Mouse (Mus musculus) megakaryocyte-erythroid progenitor cell, adult 5 weeks (primary cell): ENCODE results near the gene Zswim3. TPM values are rescaled to one million over a fixed set of nuclear protein-coding genes. Genes with fewer than 3 reads are reported as not detected.

Source experiments
- polyA plus RNA-seq: library from polyadenylated mRNA; stranded (reverse); fragments of >175 nt; gene quantifications from 2 replicates; pipeline ENCODE4 v1.2.3, GENCODE M21; 2012

Zswim3 gene
- polyA plus RNA-seq: 0.36 and 0.44 TPM in 2 replicates

GRCm38 (mm10) chr2:164804533-164805331 is at the start of gene Zswim3, which contains the start of gene Acot8:
Gene Zswim3 (plus strand): TSS chr2:164805098.
Gene Acot8 (minus strand): TSS chr2:164804882.

GRCm38 (mm10) chr2:164769258-164770037 is 35.5 kb upstream of the Zswim3 start, which contains the start of gene Ube2c:
Gene Ube2c (plus strand): TSS chr2:164769898.

GRCm38 (mm10) chr2:164779481-164780086 is 25.3 kb upstream of the Zswim3 start, which contains the start of gene Tnnc2:
Gene Tnnc2 (minus strand): TSS chr2:164779967.

GRCm38 (mm10) chr2:164785481-164786387 is 19.2 kb upstream of the Zswim3 start, which contains the start of gene Snx21:
Gene Snx21 (plus strand): TSS chr2:164785823.

GRCm38 (mm10) chr2:164822636-164823165 is 17.8 kb downstream of the Zswim3 start, which contains the start of gene Zswim1:
Gene Zswim1 (plus strand): TSS chr2:164822686.

GRCm38 (mm10) chr2:164828437-164828836 is 23.5 kb downstream of the Zswim3 start, which contains the start of gene Spata25:
Gene Spata25 (minus strand): TSS chr2:164828537.

GRCm38 (mm10) chr2:164832748-164833301 is 27.9 kb downstream of the Zswim3 start, which contains the start of gene Ctsa:
Gene Ctsa (plus strand): TSS chr2:164832873.

GRCm38 (mm10) chr2:164833314-164833959 is 28.5 kb downstream of the Zswim3 start, which contains the start of gene Neurl2:
Gene Neurl2 (minus strand): TSS chr2:164833456.

DNA sequence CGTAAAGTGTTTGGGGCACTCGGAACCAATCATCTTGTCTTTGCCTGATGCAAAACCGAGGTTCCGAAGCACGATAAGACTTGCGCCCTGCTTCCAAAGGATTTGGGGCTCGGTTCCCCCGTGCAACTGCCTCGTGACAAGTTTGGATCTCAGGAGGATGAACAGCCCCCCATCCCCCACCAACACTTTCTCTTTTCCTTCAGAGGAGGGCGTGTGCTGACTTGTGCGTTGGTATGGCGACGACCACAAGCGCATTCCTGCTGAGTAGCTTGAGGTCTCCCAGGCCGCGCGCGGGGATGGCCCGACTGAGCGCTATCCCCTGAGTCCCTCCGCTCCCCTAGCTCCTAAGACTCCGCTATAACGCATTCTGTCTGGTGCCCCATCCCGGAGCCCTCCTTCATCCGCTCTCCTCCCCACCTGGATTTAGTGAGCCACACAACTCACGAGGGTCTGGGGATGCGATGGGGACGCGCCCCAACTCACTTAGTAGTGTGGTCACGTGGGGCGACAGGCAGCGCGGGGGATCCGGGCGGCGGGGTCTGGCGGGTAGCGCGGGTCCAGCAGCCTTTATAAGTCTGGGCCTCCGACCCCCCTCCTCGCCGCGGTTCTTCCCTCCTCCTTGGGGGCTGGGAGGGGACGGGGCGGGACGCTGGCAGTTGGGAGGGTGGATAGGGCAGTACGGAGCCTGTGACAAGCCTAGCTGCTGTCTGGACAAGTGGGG is 52.4 kb downstream of the Zswim3 start, which contains the start of gene Pltp:
TSS of gene Pltp (minus strand) at position 611 of the 721 bp plus-strand sequence.

Other genes starting within 250 kb of the Zswim3 start
- 0.11 TPM in 1 of 2 replicates, not detected in the other for gene Wfdc2, start 242.7 kb upstream of the Zswim3 start, polyA plus RNA-seq
- gene Spint3, start 231.6 kb upstream of the Zswim3 start, polyA plus RNA-seq: not detected in 2 replicates
- not detected in 2 replicates for gene Wfdc6a, start 219.7 kb upstream of the Zswim3 start, polyA plus RNA-seq
- gene Eppin, start 211.5 kb upstream of the Zswim3 start, polyA plus RNA-seq: not detected in 2 replicates
- gene Wfdc6b, start 191.6 kb upstream of the Zswim3 start, polyA plus RNA-seq: not detected in 2 replicates
- gene Wfdc8, start 191.5 kb upstream of the Zswim3 start, polyA plus RNA-seq: not detected in 2 replicates
- gene Wfdc16, start 166.3 kb upstream of the Zswim3 start, polyA plus RNA-seq: 0.17 TPM in 1 of 2 replicates, not detected in the other
- gene Wfdc10, start 149.1 kb upstream of the Zswim3 start, polyA plus RNA-seq: not detected in 2 replicates
- gene Wfdc9, start 148.5 kb upstream of the Zswim3 start, polyA plus RNA-seq: not detected in 2 replicates
- not detected in 2 replicates for gene Wfdc11, start 131.0 kb upstream of the Zswim3 start, polyA plus RNA-seq
- gene Wfdc13, start 120.0 kb upstream of the Zswim3 start, polyA plus RNA-seq: not detected in 2 replicates
- not detected in 2 replicates for gene Spint4, start 106.6 kb upstream of the Zswim3 start, polyA plus RNA-seq
- gene Spint5, start 89.8 kb upstream of the Zswim3 start, polyA plus RNA-seq: not detected in 2 replicates
- not detected in 2 replicates for gene Wfdc3, start 59.2 kb upstream of the Zswim3 start, polyA plus RNA-seq
- 90.1 and 113 TPM in 2 replicates for gene Dnttip1, start 59.1 kb upstream of the Zswim3 start, polyA plus RNA-seq
- gene Ube2c, start 35.2 kb upstream of the Zswim3 start, polyA plus RNA-seq: 64.0 and 94.6 TPM in 2 replicates
- gene Tnnc2, start 25.1 kb upstream of the Zswim3 start, polyA plus RNA-seq: not detected in 2 replicates
- 5.4 and 5.6 TPM in 2 replicates for gene Snx21, start 19.3 kb upstream of the Zswim3 start, polyA plus RNA-seq
- 62.8 and 69.5 TPM in 2 replicates for gene Acot8, start 216 bp upstream of the Zswim3 start, polyA plus RNA-seq
- 20.6 and 27.7 TPM in 2 replicates for gene Zswim1, start 17.6 kb downstream of the Zswim3 start, polyA plus RNA-seq
- gene Spata25, start 23.4 kb downstream of the Zswim3 start, polyA plus RNA-seq: 0.21 and 0.23 TPM in 2 replicates
- gene Ctsa, start 27.8 kb downstream of the Zswim3 start, polyA plus RNA-seq: 364 and 538 TPM in 2 replicates
- 3.5 and 4.1 TPM in 2 replicates for gene Neurl2, start 28.4 kb downstream of the Zswim3 start, polyA plus RNA-seq
- 0.16 and 0.51 TPM in 2 replicates for gene Pltp, start 52.6 kb downstream of the Zswim3 start, polyA plus RNA-seq
- gene Pcif1, start 74.2 kb downstream of the Zswim3 start, polyA plus RNA-seq: 144 and 161 TPM in 2 replicates
- 51.0 and 59.7 TPM in 2 replicates for gene Zfp335, start 106.7 kb downstream of the Zswim3 start, polyA plus RNA-seq
- gene Mmp9, start 135.7 kb downstream of the Zswim3 start, polyA plus RNA-seq: 6.3 and 27.6 TPM in 2 replicates
- gene Slc12a5, start 155.7 kb downstream of the Zswim3 start, polyA plus RNA-seq: 0.61 and 1.1 TPM in 2 replicates
- 33.9 and 36.3 TPM in 2 replicates for gene Ncoa5, start 229.8 kb downstream of the Zswim3 start, polyA plus RNA-seq